Mouse (Mus musculus) myocyte (in vitro differentiated cells): ENCODE data around the gene Flt3. TPM values are rescaled to one million over a fixed set of nuclear protein-coding genes. Genes with fewer than 3 reads are reported as not detected.

Experiments used
- H3K27me3 ChIP-seq: one replicate; pipeline ENCODE4 v1.6.1; 2011; ENCODE audit not compliant: control insufficient read depth, insufficient read depth, insufficient read length
- H3K36me3 ChIP-seq: one replicate; pipeline ENCODE4 v1.6.1; 2011; ENCODE audit not compliant: control insufficient read depth, insufficient read depth
- H3K4me2 ChIP-seq: one replicate; pipeline ENCODE4 v1.6.1; 2011; ENCODE audit warnings: low read depth, control low read depth
- H3K4me3 ChIP-seq: one replicate; pipeline ENCODE4 v1.5.1; 2011; ENCODE audit warnings: mild to moderate bottlenecking, control low read depth, moderate library complexity
- H3K79me2 ChIP-seq: one replicate; pipeline ENCODE4 v1.6.1; 2011; ENCODE audit not compliant: control insufficient read depth, insufficient read depth
- H3ac ChIP-seq: one replicate; pipeline ENCODE4 v1.6.1; 2011; ENCODE audit not compliant: control insufficient read depth, insufficient read length
- CEBPB ChIP-seq: IDR thresholded peaks from 2 replicates; pipeline ENCODE4 v1.6.1; 2011; ENCODE audit warnings: mild to moderate bottlenecking, moderate library complexity; ENCODE audit not compliant: poor library complexity, insufficient read depth, severe bottlenecking
- E2F4 ChIP-seq: IDR thresholded peaks from one replicate; pipeline ENCODE4 v1.6.1; 2011; ENCODE audit warnings: mild to moderate bottlenecking, control low read depth, moderate library complexity; ENCODE audit not compliant: insufficient read depth
- MAX ChIP-seq: IDR thresholded peaks from one replicate; pipeline ENCODE4 v1.6.1; 2011; ENCODE audit warnings: low read depth, mild to moderate bottlenecking, control low read depth
- MYOD1 ChIP-seq, 3 experiments: IDR thresholded peaks; one replicate each; pipeline ENCODE4 v1.6.1; 2011; ENCODE audit warnings: control low read depth in 2 of 3, low read depth in 2 of 3, mild to moderate bottlenecking in 2 of 3, moderate library complexity in 1 of 3; ENCODE audit not compliant: insufficient read length in 2 of 3, control insufficient read depth in 1 of 3
- MYOG ChIP-seq, 3 experiments: IDR thresholded peaks; one replicate each; pipeline ENCODE4 v1.6.1; 2011; ENCODE audit warnings: control low read depth in 2 of 3, low read depth in 2 of 3, mild to moderate bottlenecking in 2 of 3; ENCODE audit not compliant: insufficient read length in 2 of 3, control insufficient read depth in 1 of 3, insufficient read depth in 1 of 3
- POLR2A ChIP-seq: IDR thresholded peaks from one replicate; pipeline ENCODE4 v1.6.1; 2011; ENCODE audit warnings: low read depth, mild to moderate bottlenecking, control low read depth, moderate library complexity; ENCODE audit not compliant: insufficient read length
- POLR2AphosphoS2 ChIP-seq: IDR thresholded peaks from one replicate; pipeline ENCODE4 v1.6.1; 2011; ENCODE audit warnings: low read depth, control low read depth; ENCODE audit not compliant: insufficient read length
- REST ChIP-seq: IDR thresholded peaks from one replicate; pipeline ENCODE4 v1.6.1; 2011; ENCODE audit warnings: mild to moderate bottlenecking, control low read depth, moderate library complexity; ENCODE audit not compliant: insufficient read depth, insufficient read length
- SRF ChIP-seq: IDR thresholded peaks from one replicate; pipeline ENCODE4 v1.6.1; 2011; ENCODE audit warnings: low read depth; ENCODE audit not compliant: control insufficient read depth, insufficient read length
- TCF12 ChIP-seq: IDR thresholded peaks from one replicate; pipeline ENCODE4 v1.6.1; 2011; ENCODE audit warnings: mild to moderate bottlenecking, control low read depth; ENCODE audit not compliant: poor library complexity, insufficient read depth, severe bottlenecking
- TCF3 ChIP-seq: IDR thresholded peaks from one replicate; pipeline ENCODE4 v1.6.1; 2011; ENCODE audit warnings: low read depth, control low read depth; ENCODE audit not compliant: insufficient read length
- USF1 ChIP-seq: IDR thresholded peaks from one replicate; pipeline ENCODE4 v1.6.1; 2011; ENCODE audit warnings: low read depth, mild to moderate bottlenecking, control low read depth, moderate library complexity
- polyA plus RNA-seq: library from polyadenylated mRNA; unstranded; fragments of >200 nt; fragmentation: generic; extraction: Trizol; gene quantifications from one replicate; pipeline ENCODE4 v1.2.1, GENCODE M21; 2012; ENCODE audit warnings: missing spikeins

The Flt3 gene
- polyA plus RNA-seq, 1 experiment, result 0.01 TPM

GRCm38 (mm10) chr5:147305856-147306637 is 94.2 kb downstream of the Flt3 start:
- peaks cover 88% of the 10 kb centered on the region for H3K27me3 ChIP-seq
- no peak overlapping the region for H3K4me3 ChIP-seq
- TF ChIP-seq SRF (no peak), REST (no peak), E2F4 (no peak), MYOD1 (IDR thresholded peaks at IDR 0.05; ENCODE audit: control insufficient read depth in 1 of 3, insufficient read length in 2 of 3, low read depth in 2 of 3) (no peak), TCF12 (no peak), POLR2AphosphoS2 (no peak), MAX (no peak), CEBPB (no peak), MYOG (IDR thresholded peaks at IDR 0.05; ENCODE audit: control insufficient read depth in 1 of 3, insufficient read depth in 1 of 3, insufficient read length in 2 of 3, low read depth in 2 of 3) (no peak), USF1 (no peak), POLR2A (no peak), TCF3 (no peak)
- H3ac ChIP-seq, result no peak overlapping the region
- no peak overlapping the region for H3K4me2 ChIP-seq
- no peaks in the 10 kb centered on the region for H3K79me2 ChIP-seq
- H3K36me3 ChIP-seq, result no peaks in the 10 kb centered on the region

- Histone ChIP-seq H3K79me2 (no peaks in the 10 kb centered on the region), H3K27me3 (peaks cover 88% of the 10 kb centered on the region), H3K36me3 (no peaks in the 10 kb centered on the region), H3K4me3 (no peak overlapping the region), H3K4me2 (no peak overlapping the region), H3ac (no peak overlapping the region)
- TF ChIP-seq USF1 (no peak), CEBPB (no peak), TCF12 (no peak), MYOD1 (IDR thresholded peaks at IDR 0.05; ENCODE audit: control insufficient read depth in 1 of 3, insufficient read length in 2 of 3, low read depth in 2 of 3) (no peak), MYOG (IDR thresholded peaks at IDR 0.05; ENCODE audit: control insufficient read depth in 1 of 3, insufficient read depth in 1 of 3, insufficient read length in 2 of 3, low read depth in 2 of 3) (no peak)
Observed at GRCm38 (mm10) chr5:147305166-147305565, 95.1 kb downstream of the Flt3 start.

GRCm38 (mm10) chr5:147304276-147305155 is 95.8 kb downstream of the Flt3 start:
- peak overlapping the region; percentile 6 for H3K4me2 ChIP-seq
- no peaks in the 10 kb centered on the region for H3K79me2 ChIP-seq
- H3ac ChIP-seq, result no peak overlapping the region
- peaks cover 89% of the 10 kb centered on the region for H3K27me3 ChIP-seq
- H3K36me3 ChIP-seq, result no peaks in the 10 kb centered on the region
- H3K4me3 ChIP-seq, result no peak overlapping the region
- no peak for TF ChIP-seq MYOG (IDR thresholded peaks at IDR 0.05; ENCODE audit: control insufficient read depth in 1 of 3, insufficient read depth in 1 of 3, insufficient read length in 2 of 3, low read depth in 2 of 3)
- TF ChIP-seq MYOD1 (IDR thresholded peaks at IDR 0.05; ENCODE audit: control insufficient read depth in 1 of 3, insufficient read length in 2 of 3, low read depth in 2 of 3), result no peak
- TF ChIP-seq USF1, result no peak
- no peak for TF ChIP-seq POLR2AphosphoS2
- TF ChIP-seq SRF, result no peak
- TF ChIP-seq MAX, result no peak
- no peak for TF ChIP-seq POLR2A
- TF ChIP-seq TCF12, result no peak
- no peak for TF ChIP-seq CEBPB
- TF ChIP-seq TCF3, result no peak
- no peak for TF ChIP-seq REST
- TF ChIP-seq E2F4, result no peak

GRCm38 (mm10) chr5:147302746-147303400 is 97.4 kb downstream of the Flt3 start:
- peaks cover 80% of the 10 kb centered on the region for H3K27me3 ChIP-seq
- TF ChIP-seq TCF12 (no peak), REST (no peak), POLR2AphosphoS2 (no peak), E2F4 (no peak), TCF3 (no peak), USF1 (no peak), MYOD1 (IDR thresholded peaks at IDR 0.05; ENCODE audit: control insufficient read depth in 1 of 3, insufficient read length in 2 of 3, low read depth in 2 of 3) (no peak), MAX (no peak), CEBPB (no peak), MYOG (IDR thresholded peaks at IDR 0.05; ENCODE audit: control insufficient read depth in 1 of 3, insufficient read depth in 1 of 3, insufficient read length in 2 of 3, low read depth in 2 of 3) (no peak), SRF (no peak), POLR2A (no peak)
- no peak overlapping the region for H3K4me3 ChIP-seq

More at GRCm38 (mm10) chr5:147302746-147303400, 97.4 kb downstream of the Flt3 start:
- Histone ChIP-seq H3K79me2 (no peaks in the 10 kb centered on the region), H3K36me3 (no peaks in the 10 kb centered on the region), H3K4me2 (no peak overlapping the region), H3ac (no peak overlapping the region)
